Mouse (Mus musculus): ENCODE measurements around the gene Skida1. TPM values are rescaled to one million over a fixed set of nuclear protein-coding genes. Genes with fewer than 3 reads are reported as not detected.

The Skida1 gene
- polyA plus RNA-seq, 2 experiments: 0.27 to 0.60 TPM

DNA sequence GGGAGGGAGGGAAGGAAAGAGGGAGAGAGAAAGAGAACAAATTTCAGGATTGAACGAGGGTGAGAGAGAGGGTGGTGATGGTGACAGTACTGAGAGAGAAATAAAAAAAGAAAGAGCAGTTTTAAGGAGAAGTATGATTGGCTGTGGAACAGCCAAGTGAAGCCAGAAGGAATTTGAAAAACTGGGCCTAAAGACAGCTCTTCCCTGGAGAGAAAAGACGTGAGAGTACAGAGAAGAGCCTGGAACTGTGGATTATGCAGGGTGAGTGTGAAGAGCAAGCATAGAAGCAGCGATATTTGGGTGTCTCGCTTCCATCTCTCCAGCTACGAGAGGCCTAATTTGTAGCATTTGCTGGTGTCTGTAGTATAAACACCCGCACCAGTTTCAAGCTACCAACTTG is 37.6 kb downstream of the Skida1 start:
- TF ChIP-seq EP300 (IDR thresholded peaks at IDR 0.05; ENCODE audit: low read depth) (no peak), CTCF (IDR thresholded peaks at IDR 0.05; ENCODE audit: low read depth) (no peak)
- no peak overlapping the region for H3K27ac ChIP-seq
- H3K9ac ChIP-seq (replicated peaks): no peak overlapping the region
- ATAC-seq (ENCODE audit: insufficient read depth): no peak
- H3K9me3 ChIP-seq (ENCODE audit: control insufficient read depth, low read length): no peaks in the 10 kb centered on the region
- no peak overlapping the region for H3K4me3 ChIP-seq (ENCODE audit: insufficient read depth in 1 of 2, low read depth in 2 of 2, low read length in 2 of 2)
- H3K4me2 ChIP-seq (ENCODE audit: low read depth): no peak overlapping the region
- no peak for DNase-seq (ENCODE audit: low read depth in 3 of 3, low spot score in 3 of 3)
- no peaks in the 10 kb centered on the region for H3K27me3 ChIP-seq (ENCODE audit: control insufficient read depth, insufficient read depth, low read length)
- WGBS (ENCODE audit: insufficient replicate concordance): 65% methylated on average over 6 of the region's 6 CpGs
- H3K4me1 ChIP-seq (replicated peaks; ENCODE audit: control insufficient read depth in 2 of 2, insufficient read depth in 2 of 2, low read length in 1 of 2): no peaks in the 10 kb centered on the region
- no peaks in the 10 kb centered on the region for H3K36me3 ChIP-seq (replicated peaks; ENCODE audit: control insufficient read depth, insufficient read depth, low read depth)

DNA sequence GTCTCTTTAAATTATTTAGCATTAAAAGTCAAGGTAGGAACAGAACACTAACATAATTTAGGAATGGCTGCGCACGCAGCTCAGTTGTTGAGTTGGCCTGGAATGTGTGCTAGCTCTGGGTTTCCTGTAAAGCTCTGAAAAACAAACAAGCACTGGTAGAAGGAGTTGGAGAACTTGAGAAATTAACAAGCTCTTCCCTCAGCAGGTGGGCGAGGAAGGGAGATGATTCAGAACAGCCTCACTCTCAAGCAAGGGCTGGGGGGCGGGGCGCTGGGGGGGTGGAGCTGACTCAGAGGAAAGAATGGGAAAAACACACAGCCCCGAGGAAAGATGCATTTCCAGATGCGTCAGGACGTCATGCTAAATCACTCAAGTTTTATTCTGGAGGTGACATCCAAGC is 43.7 kb downstream of the Skida1 start:
- DNase-seq (ENCODE audit: low read depth in 3 of 3, low spot score in 3 of 3) (no peak), ATAC-seq (ENCODE audit: insufficient read depth) (no peak)
- Histone ChIP-seq H3K9ac (replicated peaks) (no peak overlapping the region), H3K36me3 (replicated peaks; ENCODE audit: control insufficient read depth, insufficient read depth, low read depth) (no peaks in the 10 kb centered on the region), H3K4me3 (ENCODE audit: insufficient read depth in 1 of 2, low read depth in 2 of 2, low read length in 2 of 2) (no peak overlapping the region), H3K4me2 (ENCODE audit: low read depth) (no peak overlapping the region), H3K27ac (no peak overlapping the region), H3K27me3 (ENCODE audit: control insufficient read depth, insufficient read depth, low read length) (no peaks in the 10 kb centered on the region), H3K4me1 (replicated peaks; ENCODE audit: control insufficient read depth in 2 of 2, insufficient read depth in 2 of 2, low read length in 1 of 2) (no peaks in the 10 kb centered on the region), H3K9me3 (ENCODE audit: control insufficient read depth, low read length) (no peaks in the 10 kb centered on the region)
- WGBS (ENCODE audit: insufficient replicate concordance): 39% methylated on average over 8 of the region's 8 CpGs
- TF ChIP-seq CTCF (IDR thresholded peaks at IDR 0.05; ENCODE audit: low read depth) (no peak), EP300 (IDR thresholded peaks at IDR 0.05; ENCODE audit: low read depth) (no peak)

DNA sequence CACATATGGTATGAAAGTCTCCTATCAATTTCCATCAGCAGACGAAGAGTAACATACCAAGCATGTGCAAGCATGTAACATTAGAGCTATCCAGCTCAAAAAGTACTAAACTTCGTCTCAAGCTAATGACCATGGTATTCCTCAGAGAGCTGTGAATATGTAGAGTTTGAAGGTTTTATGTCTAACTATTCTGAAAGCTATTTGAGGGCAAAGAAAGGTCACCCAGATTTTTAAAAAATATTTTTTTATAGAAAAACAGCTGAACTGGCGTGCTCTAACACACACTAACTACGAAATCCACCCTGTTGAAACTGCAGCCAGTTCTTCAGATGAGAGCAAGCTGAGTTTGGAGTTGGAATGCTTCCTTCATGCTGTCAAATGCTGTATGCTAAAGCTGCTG is 44.6 kb downstream of the Skida1 start:
- ATAC-seq (ENCODE audit: insufficient read depth) (no peak), DNase-seq (ENCODE audit: low read depth in 3 of 3, low spot score in 3 of 3) (no peak)
- Histone ChIP-seq H3K4me1 (replicated peaks; ENCODE audit: control insufficient read depth in 2 of 2, insufficient read depth in 2 of 2, low read length in 1 of 2) (no peaks in the 10 kb centered on the region), H3K27ac (no peak overlapping the region), H3K27me3 (ENCODE audit: control insufficient read depth, insufficient read depth, low read length) (no peaks in the 10 kb centered on the region), H3K9ac (replicated peaks) (no peak overlapping the region), H3K36me3 (replicated peaks; ENCODE audit: control insufficient read depth, insufficient read depth, low read depth) (no peaks in the 10 kb centered on the region), H3K4me3 (ENCODE audit: insufficient read depth in 1 of 2, low read depth in 2 of 2, low read length in 2 of 2) (no peak overlapping the region), H3K9me3 (ENCODE audit: control insufficient read depth, low read length) (no peaks in the 10 kb centered on the region), H3K4me2 (ENCODE audit: low read depth) (no peak overlapping the region)
- TF ChIP-seq EP300 (IDR thresholded peaks at IDR 0.05; ENCODE audit: low read depth) (no peak), CTCF (IDR thresholded peaks at IDR 0.05; ENCODE audit: low read depth) (no peak)
- 64% methylated on average over 4 of the region's 4 CpGs for WGBS (ENCODE audit: insufficient replicate concordance)

DNA sequence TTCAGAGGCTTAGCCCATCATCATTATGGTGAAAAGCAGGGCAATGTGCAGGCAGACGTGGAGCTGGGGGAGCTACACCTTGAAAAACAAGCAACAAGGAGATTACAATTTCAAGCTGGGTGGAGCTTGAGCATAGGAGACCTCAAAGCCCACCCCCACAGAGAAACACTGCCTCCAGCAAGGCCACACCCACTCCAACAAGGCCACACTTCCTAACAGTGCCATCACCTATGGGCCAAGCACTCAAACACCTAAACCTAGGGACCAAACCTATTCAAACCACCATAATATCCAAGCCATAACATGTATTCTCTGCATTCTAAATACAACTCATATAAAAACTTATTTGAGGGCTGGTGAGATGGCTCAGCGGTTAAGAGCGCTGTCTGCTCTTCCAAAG is 46.5 kb downstream of the Skida1 start:
- 80% methylated on average over 3 of the region's 3 CpGs for WGBS (ENCODE audit: insufficient replicate concordance)
- TF ChIP-seq EP300 (IDR thresholded peaks at IDR 0.05; ENCODE audit: low read depth): no peak
- no peak for TF ChIP-seq CTCF (IDR thresholded peaks at IDR 0.05; ENCODE audit: low read depth)
- no peaks in the 10 kb centered on the region for H3K9me3 ChIP-seq (ENCODE audit: control insufficient read depth, low read length)
- no peak overlapping the region for H3K9ac ChIP-seq (replicated peaks)
- H3K4me2 ChIP-seq (ENCODE audit: low read depth): no peak overlapping the region
- no peaks in the 10 kb centered on the region for H3K36me3 ChIP-seq (replicated peaks; ENCODE audit: control insufficient read depth, insufficient read depth, low read depth)
- H3K4me3 ChIP-seq (ENCODE audit: insufficient read depth in 1 of 2, low read depth in 2 of 2, low read length in 2 of 2): no peak overlapping the region
- H3K27me3 ChIP-seq (ENCODE audit: control insufficient read depth, insufficient read depth, low read length): no peaks in the 10 kb centered on the region
- DNase-seq (ENCODE audit: low read depth in 3 of 3, low spot score in 3 of 3) (no peak), ATAC-seq (ENCODE audit: insufficient read depth) (no peak)
- H3K27ac ChIP-seq: no peak overlapping the region
- H3K4me1 ChIP-seq (replicated peaks; ENCODE audit: control insufficient read depth in 2 of 2, insufficient read depth in 2 of 2, low read length in 1 of 2): no peaks in the 10 kb centered on the region

DNA sequence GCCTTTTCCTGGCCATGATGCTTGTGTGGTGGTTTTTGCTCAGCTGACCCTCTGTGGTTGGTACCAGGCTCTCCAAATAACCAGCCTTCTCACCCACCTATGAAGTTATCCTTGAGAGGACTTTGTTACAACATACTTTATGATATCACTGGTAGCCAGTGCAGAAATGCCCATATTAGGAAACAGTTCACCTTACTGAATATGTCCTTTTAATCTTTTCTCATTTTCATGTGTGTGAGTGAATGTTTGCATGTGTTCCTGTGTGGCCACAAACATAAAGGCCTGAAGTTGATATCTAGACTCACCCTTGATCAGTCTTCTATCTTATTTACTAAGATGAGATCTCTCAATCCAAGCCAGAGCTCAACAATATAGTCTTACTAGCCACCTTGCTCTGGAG is 52.0 kb downstream of the Skida1 start, which contains the start of gene H2al2a:
Gene H2al2a (minus strand): TSS at position 101 of the 400 bp plus-strand sequence.
- no peak within 1 kb of the TSS for H3K27ac ChIP-seq
- TF ChIP-seq EP300 (IDR thresholded peaks at IDR 0.05; ENCODE audit: low read depth): no peak
- no peak for TF ChIP-seq CTCF (IDR thresholded peaks at IDR 0.05; ENCODE audit: low read depth)
- no peaks in the 10 kb centered on the region for H3K27me3 ChIP-seq (ENCODE audit: control insufficient read depth, insufficient read depth, low read length)
- H3K9me3 ChIP-seq (ENCODE audit: control insufficient read depth, low read length): no peaks in the 10 kb centered on the region
- ATAC-seq (ENCODE audit: insufficient read depth) (no peak), DNase-seq (ENCODE audit: low read depth in 3 of 3, low spot score in 3 of 3) (no peak)
- no peak within 1 kb of the TSS for H3K4me2 ChIP-seq (ENCODE audit: low read depth)
- H3K9ac ChIP-seq (replicated peaks): no peak within 1 kb of the TSS
- H3K36me3 ChIP-seq (replicated peaks; ENCODE audit: control insufficient read depth, insufficient read depth, low read depth): no peaks in the 10 kb centered on the region
- H3K4me1 ChIP-seq (replicated peaks; ENCODE audit: control insufficient read depth in 2 of 2, insufficient read depth in 2 of 2, low read length in 1 of 2): no peaks in the 10 kb centered on the region
- no peak within 1 kb of the TSS for H3K4me3 ChIP-seq (ENCODE audit: insufficient read depth in 1 of 2, low read depth in 2 of 2, low read length in 2 of 2)

Small RNAs within 50 kb of the gene (microRNA-seq; reads per million reads assigned to microRNA genes)
- 4.2 reads per million, percentile 3 among the genes with 10 or more reads in this experiment for gene Mir7655

Other genes starting within 250 kb of the Skida1 start
- not detected in 2 replicates for gene H2al2a, start 52.1 kb downstream of the Skida1 start, polyA plus RNA-seq (2012; rRNA removed)
- not detected in 2 replicates for gene H2al2a, start 52.1 kb downstream of the Skida1 start, polyA plus RNA-seq (2014; fragmentation: Nextera tagmentation; extraction: Ambion mirVana)
- 0.32 and 0.48 TPM in 2 replicates for gene A930004D18Rik, start 11.3 kb downstream of the Skida1 start, polyA plus RNA-seq (2012; rRNA removed)
- 0.36 and 0.81 TPM in 2 replicates for gene A930004D18Rik, start 11.3 kb downstream of the Skida1 start, polyA plus RNA-seq (2014; fragmentation: Nextera tagmentation; extraction: Ambion mirVana)
- 13.4 and 16.4 TPM in 2 replicates for gene Mllt10, start 6.2 kb upstream of the Skida1 start, polyA plus RNA-seq (2012; rRNA removed)
- gene Mllt10, start 6.2 kb upstream of the Skida1 start, polyA plus RNA-seq (2014; fragmentation: Nextera tagmentation; extraction: Ambion mirVana): 14.4 and 19.7 TPM in 2 replicates

Data from liver, embryonic 14.5 days (tissue).